In genomic region chr2:173553863-173554262, GRCm38 (mm10) we compare ENCODE assay signal across 8 mouse cellular contexts. TPM values are rescaled to one million over a fixed set of nuclear protein-coding genes. Genes with fewer than 3 reads are reported as not detected.
DNase-seq lines count a peak whose midpoint lies in the region.

No protein-coding gene starts in this region.

- peak; percentile 17 for DNase-seq in kidney, adult 9 months
- no peak for DNase-seq in kidney, postnatal 14 days
- DNase-seq in NIH3T3 (ENCODE audit: low read depth): peak; percentile 16
- DNase-seq in induced T-regulatory cell, adult 2 months (ENCODE audit: low read depth): peak; percentile 77
- DNase-seq in naive thymus-derived CD4-positive, alpha-beta T cell, adult 2 months (ENCODE audit: low read depth): peak; percentile 68
- DNase-seq in frontal cortex, adult 2 months (ENCODE audit: extremely low spot score in 1 of 2, low spot score in 1 of 2): no peak
- no peak for DNase-seq in layer of hippocampus, postnatal 14 days (ENCODE audit: low spot score in 2 of 2)
- no peak for DNase-seq in adrenal gland, postnatal 10 days

RNA-seq across cellular contexts. Expression of gene Ankrd60, which starts 24.3 kb away (rescaled TPM):
- polyA plus RNA-seq in frontal cortex, adult 2 months (2012; rRNA removed): not detected in 2 replicates
- total RNA-seq in layer of hippocampus, postnatal 14 days (2021): not detected
- total RNA-seq in adrenal gland, postnatal 10 days (2021): not detected

RNA-seq across cellular contexts. Expression of gene 1700021F07Rik, which starts 31.5 kb away (rescaled TPM):
- polyA plus RNA-seq in frontal cortex, adult 2 months (2012; rRNA removed): not detected in 2 replicates
- total RNA-seq in layer of hippocampus, postnatal 14 days (2021): not detected
- total RNA-seq in adrenal gland, postnatal 10 days (2021): not detected

Comparison
In these comparisons a context has a peak if more than half of its experiments do, and no peak if none do; other contexts are left out.
1. DNase-seq: peak in kidney, adult 9 months (single experiment), NIH3T3 (single experiment), induced T-regulatory cell, adult 2 months (single experiment) and naive thymus-derived CD4-positive, alpha-beta T cell, adult 2 months (single experiment); none in kidney, postnatal 14 days (single experiment), frontal cortex, adult 2 months (0 of 2), layer of hippocampus, postnatal 14 days (0 of 2) and adrenal gland, postnatal 10 days (single experiment).